Mouse (Mus musculus) kidney, embryonic 16.5 days (tissue): ENCODE measurements at regions not wholly inside any gene's neighbourhood (a gene's known extent, or its start where the extent isn't known, plus 50 kb on each side); places are given as distances from the start of the nearest gene placed in this dataset.

Source experiments
- ATAC-seq: fragments of 200-750 bp; cut with Nextera tagmentation; 2 replicates; pipeline ENCODE4 v1.8.0; 2017; ENCODE audit warnings: moderate TSS enrichment; ENCODE audit not compliant: low FRiP score, low TSS enrichment
- H3K27ac ChIP-seq: fragments of 300-500 bp; sonication (generic); 2 replicates; pipeline ENCODE4 v1.5.1; 2014; ENCODE audit warnings: low read length
- H3K27me3 ChIP-seq: fragments of 300-500 bp; sonication (generic); 2 replicates; pipeline ENCODE4 v1.6.1; 2014; ENCODE audit warnings: low read length, control low read depth, mixed read lengths; ENCODE audit not compliant: insufficient read depth
- H3K36me3 ChIP-seq: fragments of 300-500 bp; sonication (generic); 2 replicates; pipeline ENCODE4 v1.6.1; 2014; ENCODE audit warnings: low read length, control low read depth, mixed read lengths; ENCODE audit not compliant: insufficient read depth
- H3K4me1 ChIP-seq: fragments of 300-500 bp; sonication (generic); 2 replicates; pipeline ENCODE4 v1.6.1; 2014; ENCODE audit warnings: low read length, control low read depth, mixed read lengths; ENCODE audit not compliant: insufficient read depth
- H3K4me2 ChIP-seq: fragments of 300-500 bp; sonication (generic); replicated peaks from 2 replicates; pipeline ENCODE4 v1.6.1; 2014; ENCODE audit warnings: low read depth, low read length
- H3K4me3 ChIP-seq: fragments of 300-500 bp; sonication (generic); 2 replicates; pipeline ENCODE4 v1.5.1; 2014; ENCODE audit warnings: mild to moderate bottlenecking, low read length
- H3K9ac ChIP-seq: fragments of 300-500 bp; sonication (generic); replicated peaks from 2 replicates; pipeline ENCODE4 v1.6.1; 2014; ENCODE audit warnings: low read length
- H3K9me3 ChIP-seq: fragments of 300-500 bp; sonication (generic); 2 replicates; pipeline ENCODE4 v1.6.1; 2016; ENCODE audit warnings: low read length, control low read depth
- WGBS: fragments of 180-500 bp; shearing (Covaris S2); extraction: QIAGEN DNeasy Blood & Tissue Kit; methylation state at CpG from one replicate; pipeline ENCODE4 v1.1.7; 2014; 5-methylcytosine and 5-hydroxymethylcytosine counted together

- Histone ChIP-seq H3K9me3 (no peaks in the 10 kb centered on the region), H3K4me1 (no peaks in the 10 kb centered on the region), H3K27me3 (no peaks in the 10 kb centered on the region), H3K9ac (no peak overlapping the region), H3K27ac (no peak overlapping the region), H3K4me2 (no peak overlapping the region), H3K36me3 (no peaks in the 10 kb centered on the region), H3K4me3 (no peak overlapping the region)
- no peak for ATAC-seq
- 79% methylated on average over 3 of the region's 3 CpGs for WGBS
Observed at GRCm38 (mm10) chr8:30694126-30694525, 2734.4 kb upstream of the 5930422O12Rik start.

GRCm38 (mm10) chr8:30716643-30717042, 2711.9 kb upstream of the 5930422O12Rik start:
- Histone ChIP-seq H3K36me3 (no peaks in the 10 kb centered on the region), H3K9me3 (no peaks in the 10 kb centered on the region), H3K4me2 (no peak overlapping the region), H3K27ac (no peak overlapping the region), H3K9ac (no peak overlapping the region), H3K4me3 (no peak overlapping the region), H3K4me1 (no peaks in the 10 kb centered on the region), H3K27me3 (no peaks in the 10 kb centered on the region)
- WGBS, result 87% methylated on average over 1 of the region's 1 CpGs
- no peak for ATAC-seq

GRCm38 (mm10) chr8:30730366-30730765, 2698.1 kb upstream of the 5930422O12Rik start:
- Histone ChIP-seq H3K9me3 (no peaks in the 10 kb centered on the region), H3K4me3 (no peak overlapping the region), H3K27me3 (no peaks in the 10 kb centered on the region), H3K9ac (no peak overlapping the region), H3K27ac (no peak overlapping the region), H3K4me1 (no peaks in the 10 kb centered on the region), H3K36me3 (no peaks in the 10 kb centered on the region), H3K4me2 (no peak overlapping the region)
- no peak for ATAC-seq

DNA sequence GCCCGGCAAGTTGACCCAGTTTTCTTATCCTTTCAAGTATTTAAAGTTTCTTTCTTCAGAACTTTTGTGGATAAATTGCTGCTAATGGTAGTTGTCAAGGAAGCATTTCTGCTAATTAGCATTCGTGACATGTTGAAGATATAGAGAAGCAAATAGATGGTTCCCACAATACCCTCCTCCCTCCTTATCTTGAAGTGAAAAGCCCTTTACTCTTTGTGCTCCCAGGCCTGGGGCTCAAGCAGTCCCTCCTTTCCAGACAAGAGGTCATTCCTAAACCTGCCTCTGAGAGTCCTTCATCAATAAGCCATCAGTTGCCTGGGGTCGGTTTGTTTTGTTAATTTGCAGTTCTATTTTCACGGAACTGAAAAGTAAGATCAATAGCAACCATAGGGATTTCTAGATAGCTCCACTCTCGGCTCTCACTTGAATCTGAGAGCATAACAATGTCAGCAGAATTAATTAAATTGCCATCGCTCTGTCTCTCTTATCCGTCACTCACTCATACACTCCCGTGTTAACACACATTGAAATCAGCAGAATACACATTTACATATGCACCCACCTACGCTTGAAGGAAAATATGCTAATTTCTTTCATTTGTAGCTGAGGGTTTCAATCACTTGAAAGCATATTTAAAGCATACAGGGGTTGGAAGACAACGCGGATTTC, 2695.8 kb upstream of the 5930422O12Rik start:
- no peak overlapping the region for H3K27ac ChIP-seq
- no peaks in the 10 kb centered on the region for H3K27me3 ChIP-seq
- no peak overlapping the region for H3K4me3 ChIP-seq
- H3K4me2 ChIP-seq, result no peak overlapping the region
- no peak for ATAC-seq
- 85% methylated on average over 11 of the region's 11 CpGs for WGBS
- H3K9ac ChIP-seq, result no peak overlapping the region
- H3K4me1 ChIP-seq, result no peaks in the 10 kb centered on the region
- H3K36me3 ChIP-seq, result no peaks in the 10 kb centered on the region
- H3K9me3 ChIP-seq, result no peaks in the 10 kb centered on the region

- no peaks in the 10 kb centered on the region for H3K4me1 ChIP-seq
- no peaks in the 10 kb centered on the region for H3K27me3 ChIP-seq
- H3K9ac ChIP-seq, result no peak overlapping the region
- H3K36me3 ChIP-seq, result no peaks in the 10 kb centered on the region
- no peak overlapping the region for H3K27ac ChIP-seq
- no peak overlapping the region for H3K4me2 ChIP-seq
- H3K9me3 ChIP-seq, result no peaks in the 10 kb centered on the region
- WGBS, result 63% methylated on average over 6 of the region's 6 CpGs
- no peak overlapping the region for H3K4me3 ChIP-seq
- ATAC-seq, result peak; percentile 83; the same call in 1 of the 2 replicates
Observed at GRCm38 (mm10) chr8:30733385-30733784, 2695.1 kb upstream of the 5930422O12Rik start.

- Histone ChIP-seq H3K27ac (no peak overlapping the region), H3K27me3 (no peaks in the 10 kb centered on the region)
Observed at GRCm38 (mm10) chr8:30735338-30735737, 2693.2 kb upstream of the 5930422O12Rik start.

GRCm38 (mm10) chr8:30735740-30736139, 2692.8 kb upstream of the 5930422O12Rik start:
- Histone ChIP-seq H3K4me2 (peak overlapping the region; percentile 39), H3K4me3 (no peak overlapping the region), H3K27me3 (no peaks in the 10 kb centered on the region), H3K36me3 (no peaks in the 10 kb centered on the region), H3K27ac (no peak overlapping the region), H3K9me3 (no peaks in the 10 kb centered on the region), H3K9ac (no peak overlapping the region), H3K4me1 (no peaks in the 10 kb centered on the region)
- ATAC-seq, result peak; percentile 58; the same call in 1 of the 2 replicates
- WGBS, result 20% methylated on average over 10 of the region's 10 CpGs

More at GRCm38 (mm10) chr8:30735338-30735737, 2693.2 kb upstream of the 5930422O12Rik start:
- WGBS, result 13% methylated on average over 5 of the region's 5 CpGs
- H3K9ac ChIP-seq, result no peak overlapping the region
- peak overlapping the region; percentile 39 for H3K4me2 ChIP-seq
- no peaks in the 10 kb centered on the region for H3K9me3 ChIP-seq
- peak overlapping the region; percentile 6; the same call in 1 of the 2 replicates for H3K4me3 ChIP-seq
- H3K4me1 ChIP-seq, result no peaks in the 10 kb centered on the region
- H3K36me3 ChIP-seq, result no peaks in the 10 kb centered on the region
- peak; percentile 57; the same call in 1 of the 2 replicates for ATAC-seq

DNA sequence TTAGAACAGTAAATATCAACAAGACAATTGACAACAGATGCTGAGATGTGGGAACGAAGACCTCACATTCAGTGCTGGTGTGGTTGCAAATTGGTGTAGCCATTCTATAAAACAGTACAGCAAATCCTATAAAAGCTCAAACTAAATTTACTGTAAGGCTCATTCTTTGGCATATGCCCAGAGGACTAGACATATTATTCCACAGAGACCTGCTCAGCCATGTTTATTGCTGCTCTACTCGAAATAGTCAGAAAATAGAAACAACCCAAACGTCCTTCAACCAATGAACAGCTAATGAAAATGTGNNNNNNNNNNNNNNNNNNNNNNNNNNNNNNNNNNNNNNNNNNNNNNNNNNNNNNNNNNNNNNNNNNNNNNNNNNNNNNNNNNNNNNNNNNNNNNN, 2681.6 kb upstream of the 5930422O12Rik start:
- Histone ChIP-seq H3K4me3 (no peak overlapping the region), H3K9ac (no peak overlapping the region), H3K4me1 (no peaks in the 10 kb centered on the region), H3K4me2 (no peak overlapping the region), H3K9me3 (no peaks in the 10 kb centered on the region), H3K27ac (no peak overlapping the region), H3K27me3 (no peaks in the 10 kb centered on the region), H3K36me3 (no peaks in the 10 kb centered on the region)
- no peak for ATAC-seq
- 70% methylated on average over 3 of the region's 3 CpGs for WGBS
